Mouse (Mus musculus): ENCODE measurements around the gene Ano6.

DNA sequence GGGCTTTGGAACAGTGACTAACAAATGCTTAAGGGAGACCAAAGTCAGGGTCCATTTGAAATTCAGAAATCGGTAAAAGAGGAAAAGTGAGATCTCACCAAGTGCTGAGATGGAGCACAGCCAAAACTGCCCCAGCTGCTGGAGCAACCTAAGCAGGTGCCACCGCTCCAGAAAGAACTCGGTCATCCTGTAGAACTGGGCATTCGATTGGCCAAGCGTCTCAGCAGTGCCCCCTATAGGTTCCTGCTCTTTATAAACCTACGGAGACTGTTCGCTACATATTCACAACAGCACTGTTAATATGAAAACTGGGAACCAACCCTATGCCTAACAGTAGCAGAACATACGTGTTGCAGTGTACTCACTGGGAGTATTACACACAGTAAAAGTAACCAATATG lies 180.7 kb downstream of the Ano6 start:
- TF ChIP-seq CTCF (IDR thresholded peaks at IDR 0.05; ENCODE audit: low read depth, low read length) = no peak
- TF ChIP-seq TAL1 (conservative IDR thresholded peaks at IDR 0.05; ENCODE audit: low read depth, low read length) = no peak
